Mouse (Mus musculus) lung, postnatal 25 days (tissue): ENCODE data around the gene Gm5129.
"Not testable (repeated sequence)": the region's sequence is repeated elsewhere in the genome, so short reads cannot be mapped to it uniquely, and the experiment has no call there.

Source experiments
- DNase-seq: peaks from one replicate; pipeline ENCODE4 v3.0.0; 2022; ENCODE audit warnings: low spot score

Gene Gm5129

DNA sequence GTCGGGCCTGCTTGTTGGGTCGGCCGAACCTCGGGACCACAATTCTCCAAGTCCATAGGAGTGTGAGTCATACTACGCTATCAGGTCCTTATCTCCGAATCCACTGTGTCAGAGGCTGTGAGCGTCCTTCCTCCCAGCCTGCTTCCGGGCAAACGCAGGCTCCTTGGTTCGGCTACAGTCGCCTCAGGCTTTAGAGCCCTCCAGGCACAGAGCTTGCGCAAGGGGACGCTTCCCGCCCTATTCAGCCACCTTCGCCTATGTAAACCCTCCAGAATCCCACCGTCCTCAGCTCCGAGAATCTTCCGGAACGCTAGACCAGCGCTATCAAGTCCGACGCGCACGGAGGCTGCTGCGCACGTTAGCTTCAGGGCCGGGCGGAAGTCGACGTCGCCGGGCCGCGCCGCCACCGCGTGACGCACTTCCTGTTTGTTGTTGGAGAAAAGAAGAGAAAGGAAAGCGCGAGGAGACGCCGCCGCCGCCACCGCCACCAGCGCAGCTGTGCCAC lies at the start of gene Gm5129, which contains the start of gene Dnajb6:
Gene Gm5129 (minus strand): TSS at position 380 of the 505 bp plus-strand sequence.
Gene Dnajb6 (plus strand): TSS at position 132 of the 505 bp plus-strand sequence.
- peak; percentile 97 for DNase-seq

DNA sequence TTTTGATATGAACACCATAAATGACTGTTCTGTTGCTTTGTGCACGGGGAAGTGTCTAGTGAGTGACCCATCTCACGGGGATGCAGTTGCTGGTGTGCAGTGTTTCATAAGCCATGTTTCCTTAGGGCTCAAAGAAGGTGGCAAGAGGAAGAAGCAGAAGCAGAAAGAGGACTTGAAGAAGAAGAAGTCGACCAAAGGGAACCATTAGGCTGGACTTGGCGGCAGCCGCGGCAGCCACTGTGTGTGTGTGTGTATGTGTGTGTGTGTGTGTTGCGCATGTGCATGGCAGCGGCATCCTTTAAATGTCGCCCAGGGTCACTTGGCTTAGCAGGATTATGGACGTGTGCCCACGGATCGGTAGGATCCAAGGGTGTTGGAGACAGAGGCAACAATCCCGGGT lies 49.2 kb upstream of the Gm5129 start:
- not testable (repeated sequence) for DNase-seq

DNA sequence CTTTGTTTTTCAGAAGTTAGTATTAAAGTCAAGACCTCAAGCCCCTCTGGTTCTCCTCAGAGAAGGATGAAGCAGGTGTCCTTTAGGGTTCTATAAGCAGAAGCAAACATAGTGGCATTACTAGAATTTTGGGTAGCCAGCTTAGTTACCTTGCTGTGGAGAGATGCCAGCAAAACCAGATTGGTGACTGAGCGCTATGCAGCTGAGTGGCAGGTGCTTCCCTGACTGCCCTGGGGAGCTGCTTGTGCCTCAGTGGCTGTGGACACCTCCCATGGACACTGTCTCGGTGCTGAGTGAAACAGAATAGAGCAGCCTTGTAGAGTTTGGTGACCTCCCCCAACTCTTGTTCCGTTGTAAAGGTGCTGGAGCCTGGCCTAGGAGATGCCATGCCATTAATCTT lies 46.5 kb upstream of the Gm5129 start:
- DNase-seq: no peak

DNA sequence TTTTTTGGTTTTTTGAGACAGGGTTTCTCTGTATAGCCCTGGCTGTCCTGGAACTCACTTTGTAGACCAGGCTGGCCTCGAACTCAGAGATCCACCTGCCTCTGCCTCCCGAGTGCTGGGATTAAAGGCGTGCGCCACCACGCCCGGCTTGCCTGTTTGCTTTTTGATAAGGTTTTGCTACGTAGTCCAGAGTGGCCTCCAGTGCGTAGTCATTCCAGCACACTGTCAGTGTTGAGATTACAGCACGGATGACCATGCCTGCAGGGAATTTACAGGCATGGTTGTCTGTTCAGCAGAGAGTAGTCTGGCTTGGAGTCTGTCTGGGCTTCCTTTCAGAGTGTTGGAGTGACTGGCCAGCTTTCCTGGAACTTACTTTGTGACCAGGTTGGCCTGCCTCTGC lies 44.0 kb upstream of the Gm5129 start:
- DNase-seq: not testable (repeated sequence)

DNA sequence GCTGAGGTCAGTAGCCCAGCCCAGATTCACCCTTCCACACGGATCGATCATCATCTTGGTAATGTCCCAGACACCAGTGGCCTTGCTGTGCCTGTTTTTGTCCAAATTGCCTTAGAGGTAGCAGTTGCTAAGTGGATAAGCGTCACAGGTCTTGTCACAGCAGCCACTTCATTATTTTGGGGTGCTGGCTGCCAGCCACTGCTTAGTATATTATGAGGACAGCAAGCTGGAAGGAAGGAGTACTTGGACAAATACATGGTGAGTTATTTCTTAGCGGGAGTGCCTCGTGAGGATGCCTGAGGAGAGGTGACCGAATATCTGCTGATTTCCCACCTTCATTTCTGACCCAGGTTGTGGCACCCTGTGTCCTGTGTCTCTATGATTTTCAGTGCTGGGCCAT lies 42.3 kb upstream of the Gm5129 start:
- no peak for DNase-seq

DNA sequence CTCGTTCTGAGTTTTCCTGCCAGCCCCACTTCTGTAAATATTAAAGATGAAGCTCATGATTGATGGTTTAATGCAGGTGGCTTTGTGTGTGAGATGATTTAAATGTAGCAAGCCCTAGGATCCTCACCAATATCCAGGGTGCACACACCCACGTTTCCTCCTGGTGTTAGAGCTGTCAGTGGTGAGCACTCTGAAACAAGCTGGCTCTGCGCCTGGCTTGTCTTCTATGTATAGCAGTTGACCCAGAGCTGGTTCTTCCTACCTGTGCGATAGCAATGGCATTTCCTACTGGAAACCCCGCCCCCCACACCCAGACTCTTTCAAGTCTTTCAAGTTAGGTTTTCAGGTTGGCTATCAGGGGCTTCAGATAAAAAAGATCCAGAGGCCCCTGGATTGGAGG lies 39.7 kb upstream of the Gm5129 start:
- no peak for DNase-seq

DNA sequence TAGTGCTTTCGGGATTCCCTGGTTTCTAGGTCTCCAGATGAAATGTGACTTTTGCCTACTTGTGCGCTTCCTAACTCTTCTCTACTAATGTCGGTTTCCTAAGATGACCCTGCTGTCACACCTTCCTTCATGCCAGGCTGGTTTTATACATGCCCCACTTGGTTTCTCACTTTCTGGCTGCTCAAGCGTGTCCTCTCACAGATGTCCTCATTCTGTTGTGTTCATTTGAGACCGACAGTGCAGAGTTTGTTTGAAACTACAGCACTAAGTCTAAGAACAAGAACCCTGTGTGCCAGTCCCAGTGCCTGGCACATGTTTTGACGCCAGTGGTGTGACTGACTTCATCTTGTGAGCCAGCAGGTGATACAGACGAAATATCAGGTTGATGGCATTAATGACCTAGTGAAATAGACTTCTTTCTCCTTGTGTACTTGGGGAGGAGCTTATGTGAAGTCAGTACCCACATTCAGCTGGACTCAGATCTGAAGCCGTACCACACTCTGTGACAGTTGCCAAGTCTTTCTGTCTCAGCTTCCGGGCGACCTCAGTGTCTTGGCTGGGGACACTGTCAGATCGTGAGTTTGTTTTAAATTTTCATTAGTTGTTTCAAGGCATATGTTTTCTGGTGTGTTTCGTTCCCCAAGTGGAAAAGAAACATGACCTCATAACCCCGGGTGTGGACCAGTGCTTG lies 37.9 kb upstream of the Gm5129 start:
- DNase-seq: no peak

DNA sequence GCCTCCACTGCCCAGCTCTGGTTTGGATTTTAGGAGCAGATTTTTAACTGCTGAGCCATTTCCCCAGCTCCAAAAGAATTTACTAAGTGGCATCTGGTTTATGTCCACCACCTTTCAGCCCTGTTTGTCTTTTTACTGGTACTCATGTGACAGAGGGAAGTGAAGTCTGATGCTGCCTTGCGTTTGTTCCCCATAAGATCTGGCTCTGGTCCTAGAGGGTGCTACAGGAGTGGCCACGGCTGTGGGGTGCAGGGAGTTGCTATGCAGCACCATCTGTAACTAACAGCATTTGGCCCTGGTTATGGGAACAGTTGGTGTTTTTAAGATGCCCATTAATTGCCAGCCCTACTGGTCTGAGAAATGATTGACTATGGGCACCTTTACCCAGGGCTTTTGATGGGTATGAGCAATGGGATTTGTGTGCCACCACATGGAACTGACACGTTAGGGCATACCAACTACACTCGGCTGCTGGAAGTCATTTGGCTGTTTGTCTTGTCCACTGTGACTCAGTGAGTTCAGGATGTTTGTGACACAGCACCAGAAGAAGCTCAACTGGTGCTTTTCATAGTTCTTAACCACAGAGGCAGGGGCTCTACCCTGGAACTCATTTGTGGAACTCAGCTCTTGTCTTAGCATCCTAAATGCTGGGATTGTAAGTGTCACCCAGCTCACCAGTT lies 37.1 kb upstream of the Gm5129 start:
- DNase-seq: no peak

DNA sequence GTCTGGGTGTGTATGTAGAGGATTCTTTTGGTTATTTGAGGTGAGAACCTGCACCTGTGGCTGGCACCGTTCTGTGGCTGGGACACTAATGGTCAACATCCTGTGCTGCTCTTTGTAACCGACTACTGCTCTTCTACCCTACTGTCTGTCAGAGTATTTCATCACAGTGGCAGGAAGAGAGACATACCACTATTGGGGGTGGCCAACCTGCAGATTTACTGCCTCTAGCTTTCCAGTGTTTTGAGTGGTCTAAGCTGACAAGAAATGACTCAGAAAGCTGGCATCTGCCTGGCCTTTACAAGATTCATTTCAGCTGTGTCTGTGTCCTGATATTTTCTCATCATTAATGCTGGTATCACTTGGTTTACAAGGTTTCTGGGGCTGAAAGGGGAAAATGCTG lies 36.3 kb upstream of the Gm5129 start:
- DNase-seq: no peak

DNA sequence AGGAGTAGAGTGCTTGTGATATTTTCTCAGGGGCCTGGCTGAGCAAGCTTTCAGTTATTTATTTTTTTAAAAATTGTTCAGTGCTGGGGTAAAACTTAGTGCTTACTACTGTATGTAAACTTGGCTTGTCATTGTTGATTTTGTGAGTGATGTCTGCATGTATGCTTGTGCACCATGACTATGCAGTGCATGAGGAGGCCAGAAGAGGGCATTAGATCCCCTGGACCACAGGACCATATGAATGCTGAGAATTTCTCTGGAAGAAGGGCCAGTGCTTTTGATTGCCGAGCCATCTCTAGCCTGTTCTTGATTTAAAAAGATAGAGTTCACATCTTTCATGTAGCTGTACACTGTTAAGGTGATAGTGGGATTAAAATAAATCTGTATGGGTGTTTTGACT lies 35.2 kb upstream of the Gm5129 start:
- no peak for DNase-seq

DNA sequence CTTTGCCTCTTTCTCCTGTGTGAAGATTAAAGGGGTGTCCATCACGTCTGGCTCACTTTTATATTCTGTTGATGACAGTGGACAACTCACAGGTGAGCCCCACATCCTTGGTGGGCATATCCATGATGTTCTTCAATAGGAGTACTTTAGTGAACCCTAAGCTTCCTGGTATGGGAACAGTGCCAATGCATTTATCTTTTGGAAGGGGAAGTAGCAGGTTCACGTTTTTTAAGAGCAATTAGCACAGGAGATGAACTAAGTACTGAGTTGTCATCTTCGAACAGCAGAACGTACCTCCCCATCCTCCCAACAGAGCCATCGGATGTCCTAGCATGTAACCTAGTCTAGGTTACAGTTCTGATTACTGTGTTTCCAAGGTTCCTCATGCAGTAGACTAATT lies 23.6 kb upstream of the Gm5129 start:
- no peak for DNase-seq

DNA sequence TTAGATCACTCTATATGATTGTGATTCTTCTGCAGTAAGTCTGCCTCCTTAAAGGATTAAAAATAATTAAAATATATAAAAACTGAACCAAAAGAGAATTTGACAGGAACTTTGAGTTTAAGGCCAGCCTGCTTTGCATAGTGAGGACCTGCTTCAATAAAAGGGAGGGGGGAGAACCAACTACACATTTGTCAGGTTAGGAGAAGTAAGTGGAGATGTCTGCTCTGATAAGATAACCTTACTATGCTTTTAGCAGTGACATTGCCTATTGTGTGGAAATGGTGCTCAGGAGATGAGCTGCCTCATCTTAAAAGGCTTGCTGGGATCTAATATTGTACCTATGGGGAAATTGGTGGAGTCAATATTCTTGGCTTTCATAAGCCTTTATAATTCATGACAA lies 17.2 kb upstream of the Gm5129 start:
- DNase-seq: no peak

DNA sequence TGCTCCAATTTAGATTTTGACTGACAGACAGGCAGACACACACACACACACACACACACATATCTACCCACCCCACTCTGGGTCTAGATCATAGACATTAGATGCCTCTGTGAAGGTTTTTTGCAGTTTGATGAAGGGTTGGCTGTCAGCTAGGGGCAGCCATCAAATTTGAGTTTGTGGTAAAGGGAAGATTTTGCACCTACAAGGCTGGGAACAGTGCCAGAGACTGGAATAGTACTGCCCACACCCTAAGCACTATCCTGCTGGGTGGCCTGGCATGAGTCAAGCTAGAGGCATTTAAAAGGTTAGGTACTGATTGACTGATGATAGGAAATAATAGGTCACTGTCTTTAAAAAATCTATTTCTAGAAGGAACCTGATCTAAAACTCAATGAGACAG lies 15.6 kb upstream of the Gm5129 start:
- DNase-seq: no peak

DNA sequence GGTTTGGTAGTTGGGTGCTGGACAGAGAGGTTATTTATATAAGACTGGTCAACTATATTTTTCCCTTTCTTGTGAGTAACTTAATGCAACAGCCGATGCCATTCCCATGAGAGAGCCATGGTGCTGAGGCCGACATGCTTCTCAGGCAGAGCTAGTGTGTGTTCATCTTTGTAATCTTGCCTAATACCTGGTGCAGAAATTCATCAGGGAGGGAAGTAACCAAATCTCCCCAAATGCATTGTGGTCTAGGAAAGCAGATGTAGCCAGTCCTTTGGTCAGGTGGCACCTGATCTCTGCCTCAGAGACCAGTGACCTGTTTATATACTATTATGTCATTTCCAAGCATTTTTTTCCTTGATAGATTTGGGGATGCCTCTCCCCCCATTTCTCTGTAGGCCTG lies 11.9 kb upstream of the Gm5129 start:
- no peak for DNase-seq

DNA sequence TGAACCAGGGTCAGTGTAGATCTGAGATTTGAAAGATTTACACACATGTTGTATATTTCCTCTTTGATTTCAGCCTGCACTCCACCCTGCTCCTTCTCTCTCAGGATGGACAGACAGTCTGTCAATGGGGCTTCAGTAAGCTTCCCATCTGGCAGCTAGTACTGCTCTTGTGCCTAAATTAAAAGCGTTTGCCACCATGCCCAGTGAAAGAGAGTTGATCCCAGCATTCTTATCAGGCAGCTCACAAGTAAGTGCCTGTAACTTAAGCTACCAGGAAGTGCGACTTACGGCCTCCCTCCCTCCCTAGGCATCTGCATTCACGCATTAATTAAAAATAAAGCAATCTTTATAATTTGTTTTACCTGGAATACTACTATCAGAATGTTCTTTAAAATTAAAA lies 5.4 kb upstream of the Gm5129 start:
- DNase-seq: no peak

DNA sequence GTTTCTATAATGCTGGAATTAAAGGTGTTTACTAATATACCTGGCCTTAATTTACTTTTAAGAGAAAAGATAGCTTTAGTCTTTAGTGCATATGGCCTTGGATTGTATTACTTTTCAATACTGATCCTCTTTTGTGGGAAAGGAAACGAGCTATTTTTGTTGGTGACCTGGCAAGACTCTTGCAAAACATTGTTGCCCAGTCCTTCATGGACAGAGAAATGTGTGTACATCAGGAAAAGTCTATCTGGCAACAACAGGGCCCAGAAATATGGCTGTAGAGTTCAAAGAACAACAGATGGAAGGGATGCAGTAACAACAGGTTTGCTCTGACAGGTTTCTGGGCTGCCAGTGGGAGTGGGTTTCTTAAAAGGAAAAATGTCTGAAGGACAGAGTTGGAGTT lies 4.9 kb upstream of the Gm5129 start:
- no peak for DNase-seq

DNA sequence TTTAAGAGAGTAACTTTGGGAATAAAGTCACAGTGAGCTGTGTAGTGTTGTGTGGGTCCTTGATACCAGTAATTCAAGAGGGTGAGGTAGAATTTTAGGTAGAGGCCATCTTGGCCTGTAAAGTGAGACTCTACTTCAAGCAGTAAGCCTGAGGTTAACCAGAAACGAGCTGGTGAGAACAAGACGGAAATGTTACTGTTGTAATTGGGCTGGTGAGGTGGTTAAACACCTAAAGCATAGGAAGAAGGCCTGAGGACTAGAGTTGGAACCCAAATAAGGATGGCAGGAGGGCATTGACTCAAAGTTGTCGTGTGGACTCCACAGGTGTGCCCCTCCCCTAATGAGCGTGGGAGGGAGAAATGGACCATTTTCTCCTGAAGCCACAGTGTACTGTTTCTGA lies 2.3 kb upstream of the Gm5129 start:
- DNase-seq: no peak

DNA sequence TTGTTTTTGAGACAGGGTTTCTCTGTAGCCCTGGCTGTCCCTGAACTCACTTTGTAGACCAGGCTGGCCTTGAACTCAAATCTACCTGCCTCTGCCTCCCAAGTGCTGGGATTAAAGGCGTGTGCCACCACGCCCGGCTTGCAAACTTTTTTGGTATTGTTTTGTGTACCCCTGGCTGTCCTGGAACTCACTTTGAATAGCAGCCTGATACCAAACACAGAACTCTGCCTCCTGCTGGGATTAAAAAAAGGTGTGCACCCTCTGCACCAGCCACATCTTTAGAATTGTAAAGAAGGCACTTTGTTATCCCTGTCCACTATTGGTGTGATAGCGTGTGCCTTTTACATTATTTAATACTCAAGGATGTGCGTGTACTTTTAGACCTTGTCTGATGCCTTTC lies 1.7 kb upstream of the Gm5129 start:
- no peak for DNase-seq

DNA sequence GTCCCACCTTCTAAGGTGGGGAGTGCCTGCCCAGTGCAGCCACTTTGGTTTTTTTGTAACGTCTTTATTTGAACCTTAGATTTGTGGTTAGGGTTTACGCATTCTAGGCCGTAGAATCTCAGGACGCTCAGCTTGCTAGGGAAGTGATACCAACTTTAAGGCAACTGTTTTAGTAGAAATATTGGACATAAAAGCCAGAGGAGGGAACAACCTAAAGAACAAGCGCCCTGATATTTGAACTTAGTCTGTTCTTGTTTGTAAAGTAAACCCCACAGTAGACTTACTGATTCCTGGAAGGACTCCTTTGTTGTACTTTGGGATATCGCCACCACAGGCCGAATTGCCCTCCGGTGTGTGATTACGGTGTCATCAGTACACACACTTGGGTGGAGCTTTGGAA lies 1.2 kb upstream of the Gm5129 start:
- no peak for DNase-seq

DNA sequence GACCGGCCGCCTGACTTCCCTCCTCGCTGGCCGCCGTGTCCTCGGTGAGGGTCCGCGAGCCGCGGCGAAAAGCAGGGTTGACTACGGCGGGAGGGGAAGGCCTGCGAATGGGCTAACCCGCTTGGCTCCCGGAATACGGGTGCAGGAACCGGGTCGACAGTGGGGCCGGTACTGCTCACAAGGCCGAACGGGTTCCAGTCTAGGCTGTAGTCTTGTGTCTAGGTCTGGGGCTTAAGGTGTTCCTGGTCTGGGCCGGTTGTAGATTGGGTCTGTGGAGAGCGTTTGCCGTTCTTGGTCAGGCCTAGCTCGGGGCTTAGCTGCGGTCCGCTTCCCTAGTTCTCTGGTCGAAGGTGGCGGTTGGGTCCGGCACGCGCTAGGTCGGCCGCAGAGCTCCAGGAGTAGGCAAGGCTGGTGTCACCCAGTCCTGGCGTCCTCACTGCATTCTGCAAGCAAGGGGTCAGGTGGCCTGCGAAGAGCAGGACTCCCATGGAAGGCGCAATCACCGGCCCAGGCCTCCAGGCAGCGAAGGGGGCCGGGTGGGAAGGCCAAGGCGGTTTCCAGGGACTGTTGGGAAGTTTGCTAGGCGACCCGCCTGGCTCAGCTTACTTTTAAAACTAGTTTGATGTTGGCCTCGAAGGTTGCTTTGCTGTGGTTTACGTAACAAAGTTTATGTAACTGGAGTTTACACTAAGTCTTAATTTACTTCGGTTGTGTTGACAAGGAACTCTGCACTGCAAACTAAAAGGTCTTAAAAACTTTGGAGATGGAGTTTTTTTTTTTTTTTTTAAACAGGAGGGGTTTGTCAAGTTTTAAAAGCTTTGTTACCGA lies 551 bp upstream of the Gm5129 start:
- DNase-seq: peak; percentile 36

DNA sequence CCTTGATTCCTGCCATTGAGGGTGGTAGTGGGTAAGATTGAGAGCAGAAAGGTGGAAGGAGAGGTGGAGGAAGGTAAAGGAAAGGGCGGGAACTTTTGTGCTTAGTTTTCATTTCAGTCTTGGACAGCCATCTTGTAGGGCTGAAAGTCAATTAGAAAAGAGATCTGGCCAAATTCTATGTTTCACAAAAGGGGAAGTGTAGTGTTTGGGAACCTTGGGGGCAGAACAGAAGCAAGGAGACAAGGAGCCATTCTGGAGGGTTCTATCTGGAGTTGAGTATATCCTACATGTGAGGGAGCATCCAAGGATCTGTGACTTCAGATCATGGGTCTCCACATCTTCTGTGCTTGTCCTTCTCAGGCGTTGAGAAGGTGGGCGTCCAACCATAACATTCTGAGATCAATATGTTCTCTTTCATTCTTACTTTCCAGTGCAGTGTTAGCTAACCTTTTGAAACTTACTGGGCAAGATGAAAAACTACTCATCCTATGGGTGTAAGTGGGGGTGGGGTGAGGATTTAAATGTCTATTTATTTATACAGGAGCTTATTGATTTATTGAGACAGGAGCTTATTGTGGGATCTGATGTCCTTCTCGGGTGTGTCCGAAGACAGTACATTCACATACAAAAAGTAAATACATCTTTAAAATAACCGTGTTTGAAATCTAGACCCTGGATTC lies 765 bp downstream of the Gm5129 start:
- no peak for DNase-seq

DNA sequence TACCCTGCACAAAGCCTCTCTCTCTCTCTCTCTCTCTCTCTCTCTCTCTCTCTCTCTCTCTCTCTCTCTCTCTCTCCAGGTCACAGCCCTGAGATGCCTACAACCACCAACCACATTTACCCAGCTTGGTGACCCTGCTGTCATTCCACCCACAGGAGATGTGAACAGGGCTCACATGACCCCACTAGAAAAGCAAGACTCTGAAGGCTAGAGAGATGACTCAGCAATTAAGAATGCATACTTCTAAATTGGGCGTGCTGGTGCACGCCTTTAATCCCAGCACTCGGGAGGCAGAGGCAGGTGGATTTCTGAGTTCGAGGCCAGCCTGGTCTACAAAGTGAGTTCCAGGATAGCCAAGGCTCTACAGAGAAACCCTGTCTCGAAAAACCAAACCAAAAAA lies 9.7 kb downstream of the Gm5129 start:
- not testable (repeated sequence) for DNase-seq
